Mouse (Mus musculus) limb, embryonic 14.5 days (tissue): ENCODE results near the gene Hist2h3c1. TPM values are rescaled to one million over a fixed set of nuclear protein-coding genes. Genes with fewer than 3 reads are reported as not detected.
"Not testable (repeated sequence)": the region's sequence is repeated elsewhere in the genome, so short reads cannot be mapped to it uniquely, and the experiment has no call there.

Source experiments
- ATAC-seq: fragments of 200-750 bp; cut with Nextera tagmentation; 2 replicates; pipeline ENCODE4 v1.8.0; 2017; ENCODE audit warnings: low read depth, moderate number of reproducible peaks, moderate TSS enrichment; ENCODE audit not compliant: low FRiP score
- DNase-seq: peaks from one replicate; pipeline ENCODE4 v3.0.0-alpha.2; 2015; ENCODE audit warnings: low spot score
- H3K27ac ChIP-seq: fragments of 300-500 bp; sonication (generic); replicated peaks from 2 replicates; pipeline ENCODE4 v1.5.1; 2014; ENCODE audit warnings: low read depth, mild to moderate bottlenecking, low read length, moderate library complexity, mixed read lengths
- H3K27me3 ChIP-seq: fragments of 300-500 bp; sonication (generic); 2 replicates; pipeline ENCODE4 v1.6.1; 2014; ENCODE audit warnings: low read length, mixed read lengths; ENCODE audit not compliant: control insufficient read depth, insufficient read depth
- H3K36me3 ChIP-seq: fragments of 300-500 bp; sonication (generic); 2 replicates; pipeline ENCODE4 v1.6.1; 2014; ENCODE audit warnings: mild to moderate bottlenecking, low read length, moderate library complexity, mixed read lengths; ENCODE audit not compliant: control insufficient read depth, insufficient read depth
- H3K4me1 ChIP-seq: fragments of 300-500 bp; sonication (generic); 2 replicates; pipeline ENCODE4 v1.6.1; 2014; ENCODE audit warnings: antibody characterized with exemption, low read length, mixed read lengths; ENCODE audit not compliant: control insufficient read depth, insufficient read depth
- H3K4me2 ChIP-seq: fragments of 300-500 bp; sonication (generic); replicated peaks from 2 replicates; pipeline ENCODE4 v1.6.1; 2014; ENCODE audit warnings: low read depth, mild to moderate bottlenecking, low read length, moderate library complexity; ENCODE audit not compliant: severe bottlenecking
- H3K4me3 ChIP-seq: fragments of 300-500 bp; sonication (generic); replicated peaks from 2 replicates; pipeline ENCODE4 v1.5.1; 2014; ENCODE audit warnings: low read length
- H3K9ac ChIP-seq: fragments of 300-500 bp; sonication (generic); 2 replicates; pipeline ENCODE4 v1.6.1; 2014; ENCODE audit warnings: mild to moderate bottlenecking, low read depth, low read length, moderate library complexity; ENCODE audit not compliant: severe bottlenecking
- H3K9me3 ChIP-seq: fragments of 300-500 bp; sonication (generic); 2 replicates; pipeline ENCODE4 v1.6.1; 2016; ENCODE audit warnings: low read length; ENCODE audit not compliant: control insufficient read depth
- POLR2A ChIP-seq: fragments of 200-500 bp; IDR thresholded peaks from 2 replicates; pipeline ENCODE4 v1.8.0; 2012; ENCODE audit warnings: inconsistent platforms, mild to moderate bottlenecking, moderate library complexity, borderline replicate concordance; ENCODE audit not compliant: insufficient read depth, insufficient read length; ENCODE audit errors: extremely low read depth
- WGBS: fragments of 180-500 bp; shearing (Covaris S2); extraction: QIAGEN DNeasy Blood & Tissue Kit; methylation state at CpG from one replicate; pipeline ENCODE4 v1.1.7; 2014; 5-methylcytosine and 5-hydroxymethylcytosine counted together
- polyA plus RNA-seq, 2 experiments: library from polyadenylated mRNA; depleted of rRNA in 1 of 2; stranded (reverse) in 1 of 2; unstranded in 1 of 2; fragments of >200 nt; fragmentation: Nextera tagmentation in 1 of 2; extraction: Ambion mirVana in 1 of 2; gene quantifications; 2 replicates each; pipeline versions ENCODE4 v1.2.1 to v1.2.3; 2012 to 2014

The Hist2h3c1 gene
- polyA plus RNA-seq, 2 experiments, result 0.66 TPM; not detected in 1

GRCm38 (mm10) chr3:96236834-96237334, 9.6 kb upstream of the Hist2h3c1 start:
- H3K36me3 ChIP-seq, result no peaks in the 10 kb centered on the region
- H3K9me3 ChIP-seq, result no peaks in the 10 kb centered on the region
- peak overlapping the region; percentile 52 for H3K4me2 ChIP-seq
- H3K27ac ChIP-seq, result no peak overlapping the region
- WGBS, result 76% methylated on average over 4 of the region's 4 CpGs
- H3K27me3 ChIP-seq, result no peaks in the 10 kb centered on the region
- no peak for ATAC-seq
- H3K4me1 ChIP-seq, result peaks cover 7% of the 10 kb centered on the region; the same call in 1 of the 2 replicates
- peak overlapping the region; percentile 41; the same call in 1 of the 2 replicates for H3K4me3 ChIP-seq
- no peak for DNase-seq
- no peak for TF ChIP-seq POLR2A
- H3K9ac ChIP-seq, result no peak overlapping the region

- Histone ChIP-seq H3K27me3 (no peaks in the 10 kb centered on the region), H3K4me2 (peak overlapping the region; percentile 52), H3K4me3 (peak overlapping the region; percentile 41), H3K27ac (peak overlapping the region; percentile 68), H3K9me3 (no peaks in the 10 kb centered on the region), H3K4me1 (peaks cover 7% of the 10 kb centered on the region; the same call in 1 of the 2 replicates), H3K36me3 (no peaks in the 10 kb centered on the region), H3K9ac (peak overlapping the region; percentile 66)
- 0 out of 2 replicates have a peak, but pooled peaks have one; percentile 39 for TF ChIP-seq POLR2A
- DNase-seq (no peak), ATAC-seq (no peak)
- WGBS, result 19% methylated on average over 7 of the region's 7 CpGs
Measured at GRCm38 (mm10) chr3:96237335-96237903, 9.1 kb upstream of the Hist2h3c1 start.

- peak overlapping the region; percentile 66 for H3K9ac ChIP-seq
- H3K4me2 ChIP-seq, result peak overlapping the region; percentile 52
- H3K27me3 ChIP-seq, result no peaks in the 10 kb centered on the region
- H3K4me3 ChIP-seq, result peak overlapping the region; percentile 41
- no peaks in the 10 kb centered on the region for H3K9me3 ChIP-seq
- H3K4me1 ChIP-seq, result peaks cover 10% of the 10 kb centered on the region; the same call in 1 of the 2 replicates
- peak overlapping the region; percentile 68 for H3K27ac ChIP-seq
- no peak for ATAC-seq
- no peaks in the 10 kb centered on the region for H3K36me3 ChIP-seq
- under 1% methylated on average over 12 of the region's 12 CpGs for WGBS
- peak; percentile 45; the same call in 1 of the 2 replicates for TF ChIP-seq POLR2A
- DNase-seq, result peak; percentile 32
Measured at GRCm38 (mm10) chr3:96237904-96238511, 8.5 kb upstream of the Hist2h3c1 start.

- not testable (repeated sequence) for H3K36me3 ChIP-seq, H3K9me3 ChIP-seq, DNase-seq, H3K27me3 ChIP-seq
- peak within 1 kb of the TSS; percentile 52 for H3K4me2 ChIP-seq
- 0% methylated on average over 9 of the region's 68 CpGs for WGBS
- H3K27ac ChIP-seq, result peak within 1 kb of the TSS; percentile 68
- peak within 1 kb of the TSS; percentile 41 for H3K4me3 ChIP-seq
- H3K9ac ChIP-seq, result peak within 1 kb of the TSS; percentile 66
- ATAC-seq, result peak; percentile 86
- peaks cover 15% of the 10 kb centered on the region for H3K4me1 ChIP-seq
Measured at GRCm38 (mm10) chr3:96238954-96239793, 7.3 kb upstream of the Hist2h3c1 start, which contains the start of gene Hist2h3c2. TSS of gene Hist2h3c2 (minus strand) at chr3:96239127.

GRCm38 (mm10) chr3:96239949-96240798, 6.3 kb upstream of the Hist2h3c1 start, which contains the start of gene Hist2h2aa2:
TSS of gene Hist2h2aa2 (minus strand) at chr3:96240276.
- WGBS, result 14% methylated on average over 9 of the region's 85 CpGs
- H3K4me2 ChIP-seq, result peak within 1 kb of the TSS; percentile 40
- peak within 1 kb of the TSS; percentile 80 for H3K27ac ChIP-seq
- ATAC-seq (peak; percentile 84), DNase-seq (peak; percentile 40)
- H3K9ac ChIP-seq, result peak within 1 kb of the TSS; percentile 42
- not testable (repeated sequence) for H3K27me3 ChIP-seq, H3K9me3 ChIP-seq, H3K36me3 ChIP-seq
- peak within 1 kb of the TSS; percentile 28 for H3K4me3 ChIP-seq
- H3K4me1 ChIP-seq, result peaks cover 19% of the 10 kb centered on the region
